Mouse (Mus musculus): ENCODE results near the gene Olfr1209. TPM values are rescaled to one million over a fixed set of nuclear protein-coding genes. Genes with fewer than 3 reads are reported as not detected.

The Olfr1209 gene
- polyA plus RNA-seq (2016; fragmentation: Nextera tagmentation; extraction: Ambion mirVana), result not detected in 2 replicates

DNA sequence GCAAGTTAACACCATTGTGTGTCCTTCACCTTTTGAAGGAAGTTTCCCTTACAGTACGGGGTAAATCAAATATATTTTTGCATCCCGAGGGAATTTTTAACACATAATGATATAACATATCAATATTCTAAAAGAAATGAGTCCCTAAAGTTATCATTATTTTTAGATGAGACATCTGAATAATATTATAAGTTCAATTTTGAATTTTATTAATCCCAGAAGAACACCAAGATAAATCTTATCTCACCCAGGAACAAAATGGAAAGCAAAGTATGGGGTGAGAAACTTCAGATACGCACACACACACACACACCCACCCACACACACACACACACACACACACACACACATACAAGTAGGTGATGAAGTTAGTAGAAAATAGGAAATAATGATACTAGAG, at the start of gene Olfr1209:
Gene Olfr1209, minus strand, starts transcription at position 101 of the 400 bp plus-strand sequence.
- Histone ChIP-seq H3K9me3 (replicated peaks) (no peaks in the 10 kb centered on the region), H3K36me3 (no peaks in the 10 kb centered on the region), H3K4me1 (no peaks in the 10 kb centered on the region), H3K4me3 (no peak within 1 kb of the TSS), H3K27me3 (ENCODE audit: low read depth, poor library complexity, severe bottlenecking) (no peaks in the 10 kb centered on the region), H3K27ac (no peak within 1 kb of the TSS)
- DNase-seq (ENCODE audit: low spot score), result no peak
- WGBS, result 93% methylated on average over 3 of the region's 3 CpGs

DNA sequence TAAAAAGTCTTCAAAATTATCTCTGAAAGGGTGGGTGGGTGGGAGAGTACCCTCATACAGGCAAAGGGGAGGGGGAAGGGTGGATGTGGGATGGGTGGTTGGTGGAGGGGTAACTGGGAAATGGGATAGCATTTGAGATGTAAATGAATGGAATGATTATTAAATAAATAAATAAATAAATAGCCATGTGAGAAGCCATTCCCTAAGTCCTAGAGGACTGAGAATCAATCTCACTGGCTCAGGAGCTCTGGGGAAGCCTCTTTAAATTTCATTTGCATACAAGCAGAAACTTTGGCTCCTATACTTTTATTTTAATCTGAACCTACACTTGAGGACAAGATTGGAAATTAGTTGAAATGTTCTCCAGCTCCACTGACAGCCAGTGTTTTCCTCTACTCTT, 38.7 kb upstream of the Olfr1209 start, which contains the start of gene Olfr1212:
Gene Olfr1212, plus strand, starts transcription at position 301 of the 400 bp plus-strand sequence.
- Histone ChIP-seq H3K9me3 (replicated peaks) (no peaks in the 10 kb centered on the region), H3K27me3 (ENCODE audit: low read depth, poor library complexity, severe bottlenecking) (no peaks in the 10 kb centered on the region), H3K27ac (no peak within 1 kb of the TSS), H3K4me1 (no peaks in the 10 kb centered on the region), H3K36me3 (no peaks in the 10 kb centered on the region), H3K4me3 (no peak within 1 kb of the TSS)
- no peak for DNase-seq (ENCODE audit: low spot score)

DNA sequence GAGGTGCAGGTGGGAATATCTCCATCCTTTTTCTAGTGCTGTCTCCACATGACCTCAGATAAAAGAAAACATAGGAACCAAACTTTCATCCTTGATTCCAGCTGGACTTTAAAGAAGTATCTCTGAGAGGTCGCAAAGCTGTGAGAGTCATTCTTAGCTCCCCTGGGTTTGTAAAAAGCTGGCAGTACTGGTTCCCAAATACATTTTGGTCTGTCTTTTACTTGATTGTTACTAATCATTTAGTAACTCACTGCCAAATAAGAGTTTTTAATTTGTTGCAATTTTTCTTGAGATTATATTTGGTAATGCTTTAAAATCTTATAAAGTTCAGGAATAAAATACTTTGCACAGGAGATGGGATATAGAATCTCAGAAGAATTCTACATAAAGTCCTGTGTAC, 23.1 kb upstream of the Olfr1209 start, which contains the start of gene Olfr1211:
Gene Olfr1211, minus strand, starts transcription at position 101 of the 400 bp plus-strand sequence.
- WGBS, result 95% methylated on average over 1 of the region's 1 CpGs

DNA sequence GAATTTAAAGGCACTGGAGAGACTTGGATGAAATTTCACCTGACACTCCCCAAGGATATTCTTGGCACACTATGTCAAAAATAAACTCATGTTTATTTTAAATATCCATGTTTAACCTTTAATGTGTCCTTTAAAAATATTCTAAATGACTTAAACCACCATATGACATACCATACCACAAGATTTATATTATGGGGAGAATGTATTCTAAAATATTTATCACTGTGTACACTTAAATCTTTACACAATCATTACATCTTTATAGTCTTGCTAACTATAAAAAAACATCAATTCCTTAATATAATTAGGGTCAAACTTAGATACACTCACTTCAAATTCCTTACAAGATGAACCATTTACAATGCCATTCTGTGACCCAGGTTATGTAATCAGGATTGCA, 12.7 kb downstream of the Olfr1209 start, which contains the start of gene Olfr1208:
Gene Olfr1208, minus strand, starts transcription at position 101 of the 400 bp plus-strand sequence.
- Histone ChIP-seq H3K9me3 (replicated peaks) (no peaks in the 10 kb centered on the region), H3K36me3 (no peaks in the 10 kb centered on the region), H3K27ac (no peak within 1 kb of the TSS), H3K4me3 (no peak within 1 kb of the TSS), H3K4me1 (no peaks in the 10 kb centered on the region), H3K27me3 (ENCODE audit: low read depth, poor library complexity, severe bottlenecking) (no peaks in the 10 kb centered on the region)
- no peak for DNase-seq (ENCODE audit: low spot score)

More for the DNA sequence above, 23.1 kb upstream of the Olfr1209 start, which contains the start of gene Olfr1211:
- no peaks in the 10 kb centered on the region for H3K36me3 ChIP-seq
- H3K4me1 ChIP-seq, result no peaks in the 10 kb centered on the region
- no peaks in the 10 kb centered on the region for H3K27me3 ChIP-seq (ENCODE audit: low read depth, poor library complexity, severe bottlenecking)
- no peak for DNase-seq (ENCODE audit: low spot score)
- no peaks in the 10 kb centered on the region for H3K9me3 ChIP-seq (replicated peaks)
- no peak within 1 kb of the TSS for H3K27ac ChIP-seq
- no peak within 1 kb of the TSS for H3K4me3 ChIP-seq

DNA sequence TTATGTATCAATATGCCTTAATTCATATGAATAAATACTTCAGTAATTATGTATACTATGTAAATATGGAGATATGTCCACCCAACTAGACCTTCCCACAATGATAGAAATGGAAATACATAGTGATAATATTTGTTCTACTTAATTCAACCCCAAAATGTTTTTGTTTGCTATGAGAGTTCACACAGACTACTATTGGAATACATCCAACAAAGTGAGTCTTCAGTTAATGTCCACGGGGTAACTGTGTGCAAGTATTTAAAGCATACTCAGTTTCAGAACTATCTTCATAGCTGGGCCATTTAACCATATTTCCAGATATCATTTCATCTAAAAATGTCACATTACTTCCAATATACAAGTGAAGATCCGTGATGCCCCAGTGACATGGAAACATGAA, 52.0 kb downstream of the Olfr1209 start, which contains the start of gene Olfr1206:
Gene Olfr1206, plus strand, starts transcription at position 301 of the 400 bp plus-strand sequence.
- Histone ChIP-seq H3K9me3 (replicated peaks) (no peaks in the 10 kb centered on the region), H3K27me3 (ENCODE audit: low read depth, poor library complexity, severe bottlenecking) (no peaks in the 10 kb centered on the region), H3K27ac (no peak within 1 kb of the TSS), H3K36me3 (no peaks in the 10 kb centered on the region), H3K4me3 (no peak within 1 kb of the TSS), H3K4me1 (no peaks in the 10 kb centered on the region)
- no peak for DNase-seq (ENCODE audit: low spot score)
- 92% methylated on average over 2 of the region's 2 CpGs for WGBS

Other genes with a start within 250 kb of the Olfr1209 start
- gene Olfr1193, start 239.5 kb downstream of the Olfr1209 start, polyA plus RNA-seq (2016; fragmentation: Nextera tagmentation; extraction: Ambion mirVana), result not detected in 2 replicates
- gene Olfr1195, start 226.0 kb downstream of the Olfr1209 start, polyA plus RNA-seq (2016; fragmentation: Nextera tagmentation; extraction: Ambion mirVana), result not detected in 2 replicates
- not detected in 2 replicates for gene Olfr1196, start 210.6 kb downstream of the Olfr1209 start, polyA plus RNA-seq (2016; fragmentation: Nextera tagmentation; extraction: Ambion mirVana)
- not detected in 2 replicates for gene Olfr1197, start 182.8 kb downstream of the Olfr1209 start, polyA plus RNA-seq (2016; fragmentation: Nextera tagmentation; extraction: Ambion mirVana)
- not detected in 2 replicates for gene Olfr1198, start 163.8 kb downstream of the Olfr1209 start, polyA plus RNA-seq (2016; fragmentation: Nextera tagmentation; extraction: Ambion mirVana)
- gene Olfr1199, start 154.7 kb downstream of the Olfr1209 start, polyA plus RNA-seq (2016; fragmentation: Nextera tagmentation; extraction: Ambion mirVana), result not detected in 2 replicates
- not detected in 2 replicates for gene Olfr1200, start 144.7 kb downstream of the Olfr1209 start, polyA plus RNA-seq (2016; fragmentation: Nextera tagmentation; extraction: Ambion mirVana)
- not detected in 2 replicates for gene Olfr1201, start 122.1 kb downstream of the Olfr1209 start, polyA plus RNA-seq (2016; fragmentation: Nextera tagmentation; extraction: Ambion mirVana)
- 0.04 TPM in 2 replicates for gene Olfr1202, start 100.7 kb downstream of the Olfr1209 start, polyA plus RNA-seq (2016; fragmentation: Nextera tagmentation; extraction: Ambion mirVana)
- gene Olfr1205, start 85.4 kb downstream of the Olfr1209 start, polyA plus RNA-seq (2016; fragmentation: Nextera tagmentation; extraction: Ambion mirVana), result not detected in 2 replicates
- not detected in 2 replicates for gene Olfr1204, start 65.9 kb downstream of the Olfr1209 start, polyA plus RNA-seq (2016; fragmentation: Nextera tagmentation; extraction: Ambion mirVana)
- gene Olfr1206, start 51.9 kb downstream of the Olfr1209 start, polyA plus RNA-seq (2016; fragmentation: Nextera tagmentation; extraction: Ambion mirVana), result not detected in 2 replicates
- not detected in 2 replicates for gene Olfr1208, start 12.8 kb downstream of the Olfr1209 start, polyA plus RNA-seq (2016; fragmentation: Nextera tagmentation; extraction: Ambion mirVana)
- gene Olfr1211, start 23.0 kb upstream of the Olfr1209 start, polyA plus RNA-seq (2016; fragmentation: Nextera tagmentation; extraction: Ambion mirVana), result not detected in 2 replicates
- not detected in 2 replicates for gene Olfr1212, start 38.8 kb upstream of the Olfr1209 start, polyA plus RNA-seq (2016; fragmentation: Nextera tagmentation; extraction: Ambion mirVana)
- not detected in 2 replicates for gene Gm13762, start 65.1 kb upstream of the Olfr1209 start, polyA plus RNA-seq (2016; fragmentation: Nextera tagmentation; extraction: Ambion mirVana)
- gene Olfr1214, start 77.5 kb upstream of the Olfr1209 start, polyA plus RNA-seq (2016; fragmentation: Nextera tagmentation; extraction: Ambion mirVana), result not detected in 2 replicates
- gene Olfr1215, start 91.8 kb upstream of the Olfr1209 start, polyA plus RNA-seq (2016; fragmentation: Nextera tagmentation; extraction: Ambion mirVana), result not detected in 2 replicates
- not detected in 2 replicates for gene Olfr1216, start 103.2 kb upstream of the Olfr1209 start, polyA plus RNA-seq (2016; fragmentation: Nextera tagmentation; extraction: Ambion mirVana)
- gene Olfr1217, start 116.9 kb upstream of the Olfr1209 start, polyA plus RNA-seq (2016; fragmentation: Nextera tagmentation; extraction: Ambion mirVana), result not detected in 2 replicates
- not detected in 2 replicates for gene Olfr1218, start 146.0 kb upstream of the Olfr1209 start, polyA plus RNA-seq (2016; fragmentation: Nextera tagmentation; extraction: Ambion mirVana)
- not detected in 2 replicates for gene Olfr1219, start 168.4 kb upstream of the Olfr1209 start, polyA plus RNA-seq (2016; fragmentation: Nextera tagmentation; extraction: Ambion mirVana)
- not detected in 2 replicates for gene Olfr1220, start 191.7 kb upstream of the Olfr1209 start, polyA plus RNA-seq (2016; fragmentation: Nextera tagmentation; extraction: Ambion mirVana)
- not detected in 2 replicates for gene Olfr1221, start 202.1 kb upstream of the Olfr1209 start, polyA plus RNA-seq (2016; fragmentation: Nextera tagmentation; extraction: Ambion mirVana)
- gene Olfr1222, start 217.9 kb upstream of the Olfr1209 start, polyA plus RNA-seq (2016; fragmentation: Nextera tagmentation; extraction: Ambion mirVana), result not detected in 2 replicates
- not detected in 2 replicates for gene Olfr1223, start 236.4 kb upstream of the Olfr1209 start, polyA plus RNA-seq (2016; fragmentation: Nextera tagmentation; extraction: Ambion mirVana)
- not detected in 2 replicates for gene Olfr1224-ps1, start 248.9 kb upstream of the Olfr1209 start, polyA plus RNA-seq (2016; fragmentation: Nextera tagmentation; extraction: Ambion mirVana)